7 mouse cellular contexts compared by ENCODE assay signal in the genomic region with DNA sequence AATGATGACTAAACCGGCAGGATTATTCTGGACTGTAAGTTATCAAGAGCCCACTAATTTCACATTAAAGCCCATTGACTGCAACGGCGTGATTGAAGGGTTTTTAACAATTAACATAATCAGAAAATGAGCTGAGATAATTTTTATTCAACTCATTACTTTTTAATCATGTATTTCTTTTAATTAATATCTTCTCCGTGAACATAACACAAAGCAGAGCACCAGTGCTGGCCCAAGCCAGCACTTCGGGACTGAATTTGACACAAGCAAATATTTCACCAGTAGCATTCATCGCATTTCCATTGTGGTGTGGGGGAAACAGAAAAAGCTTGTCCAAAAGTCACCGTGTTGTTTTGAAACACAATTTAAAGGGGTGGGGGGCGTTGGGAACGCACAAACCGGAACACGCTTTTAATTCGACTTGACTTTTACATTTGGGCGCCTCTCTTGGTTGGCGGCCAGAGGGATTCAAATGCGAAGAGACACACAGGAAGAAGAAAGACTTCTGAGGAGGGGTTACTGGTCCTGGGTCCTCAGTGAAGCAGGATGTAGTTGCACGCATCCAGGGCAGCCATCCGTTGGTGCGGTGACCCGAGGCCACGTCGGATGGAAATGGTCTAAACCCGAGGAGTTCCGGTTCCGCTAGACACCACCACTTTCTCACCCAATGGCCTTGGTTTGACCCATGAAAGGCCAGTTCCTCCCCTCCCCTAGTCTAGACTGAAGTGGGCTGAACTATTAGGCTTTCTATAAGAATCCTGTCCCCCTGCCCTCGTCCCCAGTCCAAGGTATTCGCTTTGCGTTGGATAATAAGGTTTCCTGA. TPM values are rescaled to one million over a fixed set of nuclear protein-coding genes. Genes with fewer than 3 reads are reported as not detected.
DNase-seq lines count a peak whose midpoint lies in the region; ATAC-seq and TF ChIP-seq lines count a peak whose summit lies in the region.

No protein-coding gene starts in this region.

- peaks cover 20% of the 10 kb centered on the region for H3K27me3 ChIP-seq in forebrain, postnatal 0 days (ENCODE audit: insufficient read depth, low read length)
- H3K27me3 ChIP-seq in liver, embryonic 12.5 days (replicated peaks) = peaks cover 80% of the 10 kb centered on the region
- H3K27me3 ChIP-seq in neural tube, embryonic 13.5 days = peaks cover 84% of the 10 kb centered on the region

- H3K9me3 ChIP-seq in forebrain, postnatal 0 days (ENCODE audit: low read length) = no peaks in the 10 kb centered on the region
- no peaks in the 10 kb centered on the region for H3K9me3 ChIP-seq in liver, embryonic 12.5 days (replicated peaks)
- no peaks in the 10 kb centered on the region for H3K9me3 ChIP-seq in neural tube, embryonic 13.5 days

- peak overlapping the region; percentile 27 for H3K4me3 ChIP-seq in forebrain, postnatal 0 days (ENCODE audit: low read depth, low read length)
- peak overlapping the region; percentile 25 for H3K4me3 ChIP-seq in liver, embryonic 12.5 days
- H3K4me3 ChIP-seq in neural tube, embryonic 13.5 days = 0 out of 2 replicates have a peak overlapping the region, but pooled peaks have one; percentile 2

- no peak overlapping the region for H3K9ac ChIP-seq in forebrain, postnatal 0 days
- H3K9ac ChIP-seq in liver, embryonic 12.5 days = no peak overlapping the region
- no peak overlapping the region for H3K9ac ChIP-seq in neural tube, embryonic 13.5 days

- peaks cover 13% of the 10 kb centered on the region; the same call in 1 of the 2 replicates for H3K4me1 ChIP-seq in forebrain, postnatal 0 days (ENCODE audit: insufficient read depth)
- peaks cover 24% of the 10 kb centered on the region for H3K4me1 ChIP-seq in liver, embryonic 12.5 days
- peaks cover 29% of the 10 kb centered on the region for H3K4me1 ChIP-seq in neural tube, embryonic 13.5 days (replicated peaks)

- 10% methylated on average over 27 of the region's 27 CpGs for WGBS in forebrain, postnatal 0 days
- WGBS in liver, embryonic 12.5 days (ENCODE audit: insufficient replicate concordance) = 4% methylated on average over 27 of the region's 27 CpGs
- 2% methylated on average over 27 of the region's 27 CpGs for WGBS in neural tube, embryonic 13.5 days

- peak; percentile 37 for DNase-seq in thymus, postnatal 0 days (ENCODE audit: low spot score)
- no peak for DNase-seq in thymus, postnatal 10 days (ENCODE audit: low spot score in 2 of 2)
- peak; percentile 35 for DNase-seq in forebrain, postnatal 0 days
- DNase-seq in urinary bladder, postnatal 25 days (ENCODE audit: low spot score) = no peak
- no peak for DNase-seq in yolk sac, embryonic 10.5 days (ENCODE audit: low spot score)

- TF ChIP-seq CTCF in forebrain, postnatal 0 days (IDR thresholded peaks at IDR 0.05; ENCODE audit: low read depth) = no peak

- ATAC-seq in forebrain, postnatal 0 days = no peak; the same call in 1 of the 2 replicates
- ATAC-seq in liver, embryonic 12.5 days = no peak
- ATAC-seq in neural tube, embryonic 13.5 days (ENCODE audit: low read depth) = 0 out of 2 replicates have a peak, but pooled peaks have one; percentile 24

- H3K36me3 ChIP-seq in forebrain, postnatal 0 days (ENCODE audit: insufficient read depth) = no peaks in the 10 kb centered on the region
- no peaks in the 10 kb centered on the region for H3K36me3 ChIP-seq in liver, embryonic 12.5 days
- no peaks in the 10 kb centered on the region for H3K36me3 ChIP-seq in neural tube, embryonic 13.5 days

- H3K4me2 ChIP-seq in forebrain, postnatal 0 days (ENCODE audit: low read depth) = peak overlapping the region; percentile 60
- peak overlapping the region; percentile 42 for H3K4me2 ChIP-seq in liver, embryonic 12.5 days
- peak overlapping the region; percentile 11; the same call in 1 of the 2 replicates for H3K4me2 ChIP-seq in neural tube, embryonic 13.5 days

- no peak overlapping the region for H3K27ac ChIP-seq in forebrain, postnatal 0 days (ENCODE audit: low read depth, low read length)
- H3K27ac ChIP-seq in liver, embryonic 12.5 days = no peak overlapping the region
- no peak overlapping the region for H3K27ac ChIP-seq in neural tube, embryonic 13.5 days (replicated peaks)

RNA-seq across cellular contexts. Expression of a gene that starts 52.9 kb away (rescaled TPM):
- polyA plus RNA-seq in thymus, postnatal 0 days (2015; fragmentation: Nextera tagmentation; extraction: Ambion mirVana) = 95.3 and 102 TPM in 2 replicates
- 42.9 and 44.6 TPM in 2 replicates for total RNA-seq in forebrain, postnatal 0 days (2014; rRNA removed)
- polyA plus RNA-seq in forebrain, postnatal 0 days (2015; fragmentation: Nextera tagmentation; extraction: Ambion mirVana) = 35.2 and 39.2 TPM in 2 replicates
- 19.9 and 20.1 TPM in 2 replicates for polyA plus RNA-seq in liver, embryonic 12.5 days (2016; fragmentation: Nextera tagmentation; extraction: Ambion mirVana)
- 29.0 and 30.8 TPM in 2 replicates for polyA plus RNA-seq in neural tube, embryonic 13.5 days (2015; fragmentation: Nextera tagmentation; extraction: Ambion mirVana)

RNA-seq across cellular contexts. Expression of a gene that starts 53.1 kb away (rescaled TPM):
- polyA plus RNA-seq in thymus, postnatal 0 days (2015; fragmentation: Nextera tagmentation; extraction: Ambion mirVana) = 0.10 TPM in 1 of 2 replicates, not detected in the other
- 3.9 and 6.2 TPM in 2 replicates for total RNA-seq in forebrain, postnatal 0 days (2014; rRNA removed)
- 8.3 and 10.2 TPM in 2 replicates for polyA plus RNA-seq in forebrain, postnatal 0 days (2015; fragmentation: Nextera tagmentation; extraction: Ambion mirVana)
- polyA plus RNA-seq in liver, embryonic 12.5 days (2016; fragmentation: Nextera tagmentation; extraction: Ambion mirVana) = not detected in 2 replicates
- polyA plus RNA-seq in neural tube, embryonic 13.5 days (2015; fragmentation: Nextera tagmentation; extraction: Ambion mirVana) = 0.33 TPM in 1 of 2 replicates, not detected in the other

Comparison
In these comparisons a context has a peak if more than half of its experiments do, and no peak if none do; other contexts are left out.
1. DNase-seq: peak in thymus, postnatal 0 days (single experiment) and forebrain, postnatal 0 days (single experiment); none in thymus, postnatal 10 days (0 of 2), urinary bladder, postnatal 25 days (single experiment) and yolk sac, embryonic 10.5 days (single experiment).
2. Peak in every context shown above with its lines, with median percentiles within 50 percentile points of each other: H3K4me2 ChIP-seq and H3K4me3 ChIP-seq.